In genomic region chr8:126538648-126539354, GRCm38 (mm10) we compare ENCODE assay signal across 9 mouse cellular contexts. TPM values are rescaled to one million over a fixed set of nuclear protein-coding genes. Genes with fewer than 3 reads are reported as not detected.
DNase-seq lines count a peak whose midpoint lies in the region; ATAC-seq and TF ChIP-seq lines count a peak whose summit lies in the region.
"Had no signal": no experiment of that assay in that cellular context is flagged by ENCODE, and none has a peak within 500 bp of the region (broad histone marks: within the 10 kb centered on the region; RNA-seq: fewer than 3 reads in every experiment).

No protein-coding gene starts in this region.

- WGBS in kidney, embryonic 16.5 days: 3% methylated on average over 12 of the region's 12 CpGs
- WGBS in heart, postnatal 0 days: 18% methylated on average over 12 of the region's 12 CpGs
- 13% methylated on average over 12 of the region's 12 CpGs for WGBS in limb, embryonic 15.5 days
- 8% methylated on average over 11 of the region's 12 CpGs for WGBS in stomach, embryonic 14.5 days

- no peak for TF ChIP-seq EP300 in heart, postnatal 0 days (IDR thresholded peaks at IDR 0.05; ENCODE audit: low read depth)

- DNase-seq in kidney, postnatal 14 days: no peak
- DNase-seq in embryo, embryonic 10 days (ENCODE audit: low spot score): peak; percentile 89
- peak; percentile 74 for DNase-seq in heart, postnatal 0 days (ENCODE audit: low spot score)

- peak overlapping the region; percentile 54 for H3K27ac ChIP-seq in kidney, embryonic 16.5 days (ENCODE audit: low read length)
- peak overlapping the region; percentile 79 for H3K27ac ChIP-seq in heart, postnatal 0 days (ENCODE audit: low read depth)
- peak overlapping the region; percentile 63; the same call in 1 of the 2 replicates for H3K27ac ChIP-seq in limb, embryonic 15.5 days
- peak overlapping the region; percentile 79 for H3K27ac ChIP-seq in stomach, embryonic 14.5 days (ENCODE audit: low read length)

- no peak overlapping the region; the same call in 1 of the 2 replicates for H3K9ac ChIP-seq in kidney, embryonic 16.5 days (replicated peaks; ENCODE audit: low read length)
- no peak overlapping the region for H3K9ac ChIP-seq in heart, postnatal 0 days (replicated peaks; ENCODE audit: low read depth, low read length)
- H3K9ac ChIP-seq in limb, embryonic 15.5 days: no peak overlapping the region
- no peak overlapping the region for H3K9ac ChIP-seq in stomach, embryonic 14.5 days (replicated peaks; ENCODE audit: low read depth, low read length)

- TF ChIP-seq CTCF in heart, postnatal 0 days (IDR thresholded peaks at IDR 0.05; ENCODE audit: low read depth): no peak

- no peaks in the 10 kb centered on the region for H3K9me3 ChIP-seq in kidney, embryonic 16.5 days (ENCODE audit: low read length)
- H3K9me3 ChIP-seq in heart, postnatal 0 days (replicated peaks; ENCODE audit: control insufficient read depth, low read length): no peaks in the 10 kb centered on the region
- H3K9me3 ChIP-seq in limb, embryonic 15.5 days: no peaks in the 10 kb centered on the region
- no peaks in the 10 kb centered on the region for H3K9me3 ChIP-seq in stomach, embryonic 14.5 days (ENCODE audit: control insufficient read depth, low read depth, low read length)
- H3K9me3 ChIP-seq: megakaryocyte, embryonic 14.5 days had no signal

- H3K4me1 ChIP-seq in kidney, embryonic 16.5 days (ENCODE audit: insufficient read depth, low read length): peaks cover 40% of the 10 kb centered on the region
- H3K4me1 ChIP-seq in heart, postnatal 0 days (ENCODE audit: control insufficient read depth, insufficient read depth): peaks cover 51% of the 10 kb centered on the region
- H3K4me1 ChIP-seq in limb, embryonic 15.5 days: peaks cover 44% of the 10 kb centered on the region
- peaks cover 38% of the 10 kb centered on the region for H3K4me1 ChIP-seq in stomach, embryonic 14.5 days (ENCODE audit: control insufficient read depth, insufficient read depth, low read length)

- no peak overlapping the region for H3K4me3 ChIP-seq in kidney, embryonic 16.5 days (ENCODE audit: low read length)
- no peak overlapping the region for H3K4me3 ChIP-seq in heart, postnatal 0 days (ENCODE audit: low read depth, low read length)
- H3K4me3 ChIP-seq in limb, embryonic 15.5 days: no peak overlapping the region
- H3K4me3 ChIP-seq in stomach, embryonic 14.5 days (ENCODE audit: low read depth, low read length): no peak overlapping the region

- 0 out of 2 replicates have a peak, but pooled peaks have one; percentile 4 for ATAC-seq in kidney, embryonic 16.5 days (ENCODE audit: low FRiP score, low TSS enrichment)
- no peak for ATAC-seq in heart, postnatal 0 days (ENCODE audit: insufficient read depth, low read depth)
- ATAC-seq in limb, embryonic 15.5 days (ENCODE audit: insufficient number of reproducible peaks, low FRiP score, low TSS enrichment, low read depth): no peak
- ATAC-seq in stomach, embryonic 14.5 days (ENCODE audit: insufficient number of reproducible peaks, insufficient read depth, low FRiP score, low read depth): peak; percentile 11; the same call in 1 of the 2 replicates
- ATAC-seq in megakaryocyte-erythroid progenitor cell, adult 5-6 weeks (replicated peaks; ENCODE audit: low FRiP score, low TSS enrichment, poor library complexity, severe bottlenecking): no peak
- no peak for ATAC-seq in cerebellum, adult (ENCODE audit: insufficient number of reproducible peaks, low FRiP score, low TSS enrichment)

- H3K36me3 ChIP-seq in kidney, embryonic 16.5 days (ENCODE audit: insufficient read depth, low read length): no peaks in the 10 kb centered on the region
- H3K36me3 ChIP-seq in heart, postnatal 0 days (replicated peaks; ENCODE audit: control insufficient read depth, insufficient read depth, low read length): no peaks in the 10 kb centered on the region
- no peaks in the 10 kb centered on the region for H3K36me3 ChIP-seq in limb, embryonic 15.5 days
- H3K36me3 ChIP-seq in stomach, embryonic 14.5 days (ENCODE audit: control insufficient read depth, insufficient read depth, low read length): no peaks in the 10 kb centered on the region

- no peaks in the 10 kb centered on the region for H3K27me3 ChIP-seq in kidney, embryonic 16.5 days (ENCODE audit: insufficient read depth, low read length)
- H3K27me3 ChIP-seq in heart, postnatal 0 days (ENCODE audit: control insufficient read depth, insufficient read depth, low read length): no peaks in the 10 kb centered on the region
- no peaks in the 10 kb centered on the region for H3K27me3 ChIP-seq in limb, embryonic 15.5 days
- no peaks in the 10 kb centered on the region for H3K27me3 ChIP-seq in stomach, embryonic 14.5 days (ENCODE audit: control insufficient read depth, insufficient read depth, low read length)

- peak overlapping the region; percentile 19; the same call in 1 of the 2 replicates for H3K4me2 ChIP-seq in kidney, embryonic 16.5 days (replicated peaks; ENCODE audit: low read depth, low read length)
- no peak overlapping the region for H3K4me2 ChIP-seq in heart, postnatal 0 days (ENCODE audit: low read depth, low read length)
- H3K4me2 ChIP-seq in limb, embryonic 15.5 days: no peak overlapping the region
- no peak overlapping the region for H3K4me2 ChIP-seq in stomach, embryonic 14.5 days (replicated peaks; ENCODE audit: low read depth, low read length)

RNA-seq across cellular contexts. Expression of gene Irf2bp2, which starts 55.0 kb away (rescaled TPM):
- polyA plus RNA-seq in kidney, embryonic 16.5 days (2015; fragmentation: Nextera tagmentation; extraction: Ambion mirVana): 11.5 and 12.1 TPM in 2 replicates
- total RNA-seq in heart, postnatal 0 days (2014; rRNA removed; ENCODE audit: low replicate concordance): 132 and 175 TPM in 2 replicates
- 9.6 and 9.8 TPM in 2 replicates for polyA plus RNA-seq in heart, postnatal 0 days (2015; fragmentation: Nextera tagmentation; extraction: Ambion mirVana)
- 11.0 and 12.8 TPM in 2 replicates for polyA plus RNA-seq in limb, embryonic 15.5 days (2015; fragmentation: Nextera tagmentation; extraction: Ambion mirVana)
- polyA plus RNA-seq in stomach, embryonic 14.5 days (2014; fragmentation: Nextera tagmentation; extraction: Ambion mirVana): 9.7 and 10.0 TPM in 2 replicates
- 45.8 and 54.3 TPM in 2 replicates for total RNA-seq in megakaryocyte-erythroid progenitor cell, adult 5-6 weeks (2014; fragmentation: Nextera tagmentation)
- total RNA-seq in megakaryocyte-erythroid progenitor cell, adult 5-6 weeks (2017): 44.1 and 56.8 TPM in 2 replicates

Comparison
In these comparisons a context has a peak if more than half of its experiments do, and no peak if none do; other contexts are left out.
1. ATAC-seq: peak in kidney, embryonic 16.5 days (single experiment) and stomach, embryonic 14.5 days (single experiment); none in heart, postnatal 0 days (single experiment), limb, embryonic 15.5 days (single experiment), megakaryocyte-erythroid progenitor cell, adult 5-6 weeks (single experiment) and cerebellum, adult (single experiment).
2. Peak in every context shown above with its lines, with median percentiles within 50 percentile points of each other: H3K27ac ChIP-seq.